Mouse (Mus musculus): ENCODE measurements around the gene Prom1.

DNA sequence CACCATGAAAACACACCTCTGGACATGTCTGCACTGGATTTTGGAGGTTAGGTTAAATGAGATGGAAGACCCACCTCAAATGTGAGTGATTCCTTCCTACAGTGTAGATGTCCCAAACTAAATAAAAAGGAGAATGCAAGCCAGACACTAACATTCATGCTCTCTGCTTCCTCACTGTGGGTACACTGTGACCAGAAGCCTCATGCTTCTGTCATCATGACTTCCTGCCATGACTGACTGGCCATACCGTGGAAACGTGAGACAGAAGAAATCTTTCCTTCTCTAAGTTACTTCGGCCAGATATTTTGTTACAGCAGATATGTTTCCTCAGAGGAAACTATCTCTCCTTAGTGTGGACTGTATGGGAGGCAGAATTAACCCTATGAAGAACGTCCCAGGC lies 105.7 kb downstream of the Prom1 start:
- TF ChIP-seq TCF12 (IDR thresholded peaks at IDR 0.05; ENCODE audit: low read depth, low read length) (no peak), CHD1 (IDR thresholded peaks at IDR 0.05; ENCODE audit: low read depth, low read length) (no peak), EP300 (IDR thresholded peaks at IDR 0.05; ENCODE audit: low read depth in 1 of 2, low read length in 2 of 2) (no peak), CTCF (IDR thresholded peaks at IDR 0.05 in 2 of 3, conservative IDR thresholded peaks at IDR 0.05 in 1 of 3; ENCODE audit: control insufficient read depth in 1 of 3, insufficient read depth in 1 of 3, low read depth in 2 of 3, low read length in 3 of 3, poor library complexity in 1 of 3, severe bottlenecking in 1 of 3) (no peak), POLR2A (IDR thresholded peaks at IDR 0.05; ENCODE audit: control insufficient read depth in 1 of 2, insufficient read depth in 1 of 2, low read depth in 1 of 2, low read length in 2 of 2, poor library complexity in 1 of 2) (no peak), USF1 (IDR thresholded peaks at IDR 0.05; ENCODE audit: low read depth, low read length) (no peak), GABPA (IDR thresholded peaks at IDR 0.05; ENCODE audit: low read depth, low read length) (no peak)
